ENCODE assay signal across 9 mouse cellular contexts in the genomic region with DNA sequence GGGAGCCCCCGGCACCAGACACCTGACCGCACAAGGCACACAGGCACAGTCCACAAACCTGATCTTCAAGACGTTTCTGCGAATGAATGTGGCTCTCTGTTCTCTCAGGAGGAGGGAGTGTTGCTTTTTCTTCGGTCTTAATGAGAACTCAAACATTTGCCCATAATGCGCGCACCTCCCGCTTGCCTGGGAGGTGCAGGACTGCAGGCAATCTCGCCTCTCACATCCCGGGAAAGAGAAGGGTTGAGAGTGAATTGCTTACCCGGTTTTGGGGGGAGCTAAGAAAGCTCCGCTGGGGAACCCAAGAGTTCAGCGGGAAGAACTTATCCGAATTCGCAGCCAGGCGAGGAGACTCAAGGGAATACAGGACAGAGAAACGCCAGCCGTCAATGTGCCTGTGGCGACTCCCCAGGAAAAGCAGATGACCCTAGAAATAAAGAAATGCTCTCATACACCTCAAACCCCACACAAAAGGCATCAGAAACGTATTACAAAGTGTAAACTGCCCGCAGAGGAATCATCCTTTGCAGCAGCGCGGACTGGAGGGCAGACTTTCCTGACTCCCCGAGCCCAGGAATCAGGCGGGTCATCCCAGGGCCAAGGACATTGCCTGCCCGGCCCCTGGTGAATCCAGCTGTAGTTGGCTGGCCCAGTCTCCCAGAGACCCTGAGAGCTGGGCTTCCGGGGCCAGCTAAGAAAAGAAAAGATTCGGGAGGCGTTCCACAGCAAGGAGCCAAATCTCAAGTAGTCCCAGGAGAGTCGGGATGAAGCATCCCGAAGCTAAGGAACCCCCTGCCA. TPM values are rescaled to one million over a fixed set of nuclear protein-coding genes. Genes with fewer than 3 reads are reported as not detected.
DNase-seq lines count a peak whose midpoint lies in the region; ATAC-seq and TF ChIP-seq lines count a peak whose summit lies in the region.
"Had no signal": no experiment of that assay in that cellular context is flagged by ENCODE, and none has a peak within 500 bp of the region (broad histone marks: within the 10 kb centered on the region; RNA-seq: fewer than 3 reads in every experiment).

No protein-coding gene starts in this region.

- no peak for TF ChIP-seq CTCF in heart, postnatal 0 days (IDR thresholded peaks at IDR 0.05; ENCODE audit: low read depth)

- DNase-seq in heart, adult 11 months: peak; percentile 51
- DNase-seq in heart, postnatal 25 days (ENCODE audit: low spot score): no peak
- DNase-seq in ES-E14 (ENCODE audit: low read depth, low spot score): no peak
- DNase-seq in heart, postnatal 0 days (ENCODE audit: low spot score): no peak
- no peak for DNase-seq in midbrain, embryonic 10.5 days (ENCODE audit: low spot score)
- DNase-seq in cerebellum, adult 9-10 months: no peak
- DNase-seq in layer of hippocampus, postnatal 25 days (ENCODE audit: extremely low spot score in 1 of 2, low spot score in 1 of 2): no peak
- no peak for DNase-seq in kidney, postnatal 36 days

- no peak for ATAC-seq in heart, postnatal 0 days (ENCODE audit: insufficient read depth, low read depth)

- H3K9me3 ChIP-seq in ES-E14 (ENCODE audit: control insufficient read depth, insufficient read depth, low read depth, low read length): no peaks in the 10 kb centered on the region
- H3K9me3 ChIP-seq in heart, postnatal 0 days (replicated peaks; ENCODE audit: control insufficient read depth, low read length): no peaks in the 10 kb centered on the region
- no peaks in the 10 kb centered on the region for H3K9me3 ChIP-seq in midbrain, embryonic 10.5 days (replicated peaks)

- H3K27me3 ChIP-seq in heart, postnatal 0 days (ENCODE audit: control insufficient read depth, insufficient read depth, low read length): peaks cover 27% of the 10 kb centered on the region
- peaks cover 59% of the 10 kb centered on the region for H3K27me3 ChIP-seq in midbrain, embryonic 10.5 days (ENCODE audit: low read depth, poor library complexity, severe bottlenecking)

- intact Hi-C loops in heart, postnatal 25 days (cut with DNase I): no loop called here

- H3K4me1 ChIP-seq in ES-E14 (ENCODE audit: control insufficient read depth in 2 of 2, insufficient read depth in 2 of 2, low read length in 2 of 2, poor library complexity in 1 of 2): no peaks in the 10 kb centered on the region
- H3K4me1 ChIP-seq in heart, postnatal 0 days (ENCODE audit: control insufficient read depth, insufficient read depth): 0 out of 2 replicates have a peak, but pooled peaks cover 4% of the 10 kb centered on the region
- peaks cover 22% of the 10 kb centered on the region for H3K4me1 ChIP-seq in midbrain, embryonic 10.5 days

- no peak for TF ChIP-seq EP300 in heart, postnatal 0 days (IDR thresholded peaks at IDR 0.05; ENCODE audit: low read depth)

- H3K27ac ChIP-seq in ES-E14 (ENCODE audit: insufficient read depth, low read depth, low read length, poor library complexity, severe bottlenecking): no peak overlapping the region
- no peak overlapping the region for H3K27ac ChIP-seq in heart, postnatal 0 days (ENCODE audit: low read depth)
- H3K27ac ChIP-seq in midbrain, embryonic 10.5 days (replicated peaks): peak overlapping the region; percentile 71; the same call in 1 of the 2 replicates

- peak overlapping the region; percentile 70 for H3K4me2 ChIP-seq in heart, postnatal 0 days (ENCODE audit: low read depth, low read length)

- H3K4me3 ChIP-seq in ES-E14 (ENCODE audit: insufficient read depth in 1 of 2, low read depth in 1 of 2, low read length in 2 of 2, poor library complexity in 1 of 2, severe bottlenecking in 1 of 2): peak overlapping the region; percentile 57 to 70
- peak overlapping the region; percentile 51 for H3K4me3 ChIP-seq in heart, postnatal 0 days (ENCODE audit: low read depth, low read length)
- H3K4me3 ChIP-seq in midbrain, embryonic 10.5 days: peak overlapping the region; percentile 67

- in situ Hi-C loops in ES-E14 (cut with MboI; ENCODE audit: low sequenced_read_pairs in 2 of 2, unreplicated experiment in 2 of 2): no loop called here

- H3K36me3 ChIP-seq in ES-E14 (ENCODE audit: control insufficient read depth, insufficient read depth, low read length, poor library complexity, severe bottlenecking): no peaks in the 10 kb centered on the region
- no peaks in the 10 kb centered on the region for H3K36me3 ChIP-seq in heart, postnatal 0 days (replicated peaks; ENCODE audit: control insufficient read depth, insufficient read depth, low read length)
- H3K36me3 ChIP-seq in midbrain, embryonic 10.5 days: no peaks in the 10 kb centered on the region

- WGBS in heart, postnatal 0 days: 6% methylated on average over 31 of the region's 31 CpGs
- whole genome bisulfite sequencing in midbrain, embryonic 10.5 days: 3% methylated on average over 31 of the region's 31 CpGs

- peak overlapping the region; percentile 2; the same call in 1 of the 2 replicates for H3K9ac ChIP-seq in ES-E14 (ENCODE audit: insufficient read depth, low read depth, low read length, poor library complexity, severe bottlenecking)
- no peak overlapping the region for H3K9ac ChIP-seq in heart, postnatal 0 days (replicated peaks; ENCODE audit: low read depth, low read length)

TF ChIP-seq in ES-E14, 5 proteins besides CTCF, POLR2A, EP300 and RAD21:
- TF ChIP-seq CHD2 (IDR thresholded peaks at IDR 0.05; ENCODE audit: low read depth, low read length): no peak
- TF ChIP-seq ZC3H11A (IDR thresholded peaks at IDR 0.05; ENCODE audit: borderline replicate concordance, low read depth, low read length): no peak
- TF ChIP-seq HCFC1 (IDR thresholded peaks at IDR 0.05; ENCODE audit: borderline replicate concordance, insufficient read depth, low read length): no peak
- no peak for TF ChIP-seq ZNF384 (IDR thresholded peaks at IDR 0.05; ENCODE audit: low read depth, low read length)
- TF ChIP-seq MAFK (IDR thresholded peaks at IDR 0.05; ENCODE audit: insufficient read depth, low read depth, low read length): no peak

RNA-seq across cellular contexts. Expression of gene Sertm1, which starts 0.6 kb away (rescaled TPM):
- under 1 TPM; 0.21 to 0.22 TPM for total RNA-seq in heart, postnatal 25 days (2021)
- total RNA-seq in ES-E14 (2012; rRNA removed): 0.31 and 0.53 TPM in 2 replicates
- total RNA-seq in heart, postnatal 0 days (2014; rRNA removed; ENCODE audit: low replicate concordance): 0.38 and 1.7 TPM in 2 replicates
- 0.04 and 0.11 TPM in 2 replicates for polyA plus RNA-seq in heart, postnatal 0 days (2015; fragmentation: Nextera tagmentation; extraction: Ambion mirVana)
- 0.16 and 0.38 TPM in 2 replicates for polyA plus RNA-seq in midbrain, embryonic 10.5 days (2016; fragmentation: Nextera tagmentation; extraction: Ambion mirVana)
- total RNA-seq in layer of hippocampus, postnatal 25 days (2021): 10 to 100 TPM; 80.1 to 86.1 TPM
- polyA plus RNA-seq: C2C12 had no signal

Comparison
In these comparisons a context has a peak if more than half of its experiments do, and no peak if none do; other contexts are left out.
1. RNA of gene Sertm1, which starts 0.6 kb away (total RNA-seq): 80.1 to 86.1 TPM in layer of hippocampus, postnatal 25 days; 0.38 to 1.7 TPM in heart, postnatal 0 days, 0.31 to 0.53 TPM in ES-E14 and 0.21 to 0.22 TPM in heart, postnatal 25 days; every median in the first group is over 10 times any median in the second.
2. Peak in every context shown above with its lines, with median percentiles within 50 percentile points of each other: H3K4me3 ChIP-seq.